Mouse (Mus musculus) thymus, postnatal 25 days (tissue): ENCODE measurements around the gene Armc2.

Experiments
- DNase-seq: peaks from one replicate; pipeline ENCODE4 v3.0.0; 2022

Armc2 gene

DNA sequence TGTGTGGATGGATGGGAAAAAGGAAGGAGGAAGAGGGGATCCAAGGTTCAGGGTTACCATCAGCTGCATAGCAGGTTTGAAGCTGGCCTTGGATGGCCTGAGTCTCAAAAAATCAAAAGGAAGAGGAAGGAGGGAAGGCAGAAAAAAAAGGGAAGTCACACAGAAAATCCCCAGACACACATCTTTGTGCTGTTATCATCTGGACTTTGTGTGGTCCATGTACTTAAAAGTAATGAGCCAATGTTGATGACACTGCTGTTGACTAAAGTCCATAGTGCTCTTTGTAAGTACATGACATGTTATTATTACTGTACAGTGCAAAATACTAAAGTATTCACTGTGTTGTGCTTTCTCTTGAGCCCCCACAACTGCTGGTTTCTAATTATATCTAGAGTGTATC is 121.8 kb downstream of the Armc2 start:
- no peak for DNase-seq

DNA sequence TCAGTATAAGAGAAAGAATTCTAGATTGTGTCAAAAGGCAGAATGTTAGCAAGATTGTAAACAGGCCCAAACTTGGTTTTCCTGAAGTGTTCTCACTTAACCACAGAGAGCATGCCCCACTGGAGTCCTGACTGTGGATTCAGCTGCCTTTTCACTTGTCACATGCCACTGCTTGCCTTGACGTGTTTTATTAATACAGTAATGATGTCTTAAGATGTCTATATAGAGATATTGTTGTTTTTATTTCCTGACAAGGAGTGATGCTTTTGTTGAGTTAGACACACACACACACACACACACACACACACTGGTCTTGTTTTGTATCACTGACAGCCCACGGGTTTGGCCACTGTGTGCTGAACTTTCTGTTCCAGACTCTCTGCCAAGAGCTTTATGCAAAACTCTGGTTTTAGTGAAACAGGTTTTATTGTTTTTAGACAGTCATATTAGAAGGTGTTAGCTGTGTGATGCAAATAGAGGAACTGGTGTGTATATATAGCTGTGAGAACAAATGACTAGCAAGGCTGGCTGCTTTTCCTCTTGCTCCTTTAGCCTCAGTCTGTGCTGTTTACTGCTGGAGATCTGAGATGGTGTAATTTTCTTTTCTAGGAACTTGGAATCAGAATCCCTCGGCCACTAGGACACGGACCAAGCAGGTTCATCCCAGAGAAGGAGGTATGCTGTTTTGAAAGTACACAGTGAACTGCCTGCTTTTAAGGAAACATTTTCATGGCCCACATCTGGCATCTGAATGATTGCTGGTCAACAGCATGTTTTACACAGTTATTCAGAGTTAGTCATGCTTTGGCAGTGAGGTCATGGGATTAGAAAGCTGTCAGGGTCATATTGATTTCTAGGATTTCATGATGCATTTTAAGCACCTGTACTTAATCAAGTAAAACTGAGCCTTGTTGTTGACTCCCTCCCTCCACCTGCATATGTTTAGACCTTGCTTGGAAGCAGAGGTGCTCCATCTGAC is 124.5 kb downstream of the Armc2 start:
- DNase-seq, result no peak

DNA sequence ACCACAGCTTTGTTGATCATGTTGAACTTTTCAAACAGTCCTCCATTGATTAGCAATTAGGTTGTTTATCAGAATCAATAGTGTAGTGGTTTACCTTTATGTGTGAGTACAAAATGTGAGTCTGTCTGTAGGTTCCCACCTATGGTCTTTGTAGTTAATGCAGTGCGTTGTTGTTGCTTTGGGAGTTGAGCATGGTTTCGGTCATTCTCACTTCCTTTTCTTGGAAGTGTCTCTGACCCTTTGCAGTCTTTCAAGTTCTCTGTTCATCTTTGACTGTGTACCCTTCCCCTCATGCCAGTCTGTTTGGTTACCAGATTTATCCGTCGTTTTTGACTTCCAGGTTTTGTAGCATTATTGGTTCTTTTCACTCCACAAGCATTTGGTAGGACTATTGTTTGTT is 126.9 kb downstream of the Armc2 start:
- no peak for DNase-seq

DNA sequence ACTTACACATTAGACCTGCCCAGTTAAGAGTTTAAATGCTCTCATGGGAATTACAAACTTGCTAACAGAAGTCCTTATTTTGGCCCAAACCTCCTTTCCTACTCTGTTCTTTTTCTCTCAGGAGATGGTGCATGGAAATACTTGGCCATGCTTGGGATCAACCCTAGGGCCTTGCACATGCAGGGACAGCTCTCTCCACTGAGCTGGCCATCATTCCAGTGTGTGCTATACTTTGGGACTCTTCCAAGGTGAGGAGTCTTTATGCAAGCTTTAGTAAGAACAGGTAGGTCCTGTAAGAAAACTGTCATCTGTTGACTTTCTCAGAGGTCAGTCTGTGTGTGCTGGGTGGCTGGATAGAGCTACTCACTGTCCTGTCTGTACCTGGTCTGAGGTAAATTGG is 127.7 kb downstream of the Armc2 start:
- DNase-seq, result no peak

DNA sequence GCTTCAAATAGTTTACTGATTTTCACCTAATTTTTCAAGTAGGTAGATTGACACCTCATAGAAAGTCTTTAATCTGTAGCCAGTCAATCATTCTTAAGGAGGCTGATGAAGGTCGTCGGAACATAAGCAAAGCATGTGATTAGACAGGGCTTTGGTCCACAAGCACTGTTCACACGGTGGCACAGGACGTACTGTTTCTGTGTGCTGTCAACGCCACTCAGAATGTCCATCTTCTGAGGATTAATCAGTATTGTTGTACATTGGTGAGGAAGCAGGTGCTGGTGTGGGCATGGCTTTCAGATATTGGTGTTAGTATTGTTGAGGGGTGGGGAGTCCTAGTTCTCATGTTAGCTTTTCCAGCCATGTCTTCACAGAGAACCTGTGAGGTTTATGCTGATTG is 128.7 kb downstream of the Armc2 start:
- DNase-seq, result no peak

DNA sequence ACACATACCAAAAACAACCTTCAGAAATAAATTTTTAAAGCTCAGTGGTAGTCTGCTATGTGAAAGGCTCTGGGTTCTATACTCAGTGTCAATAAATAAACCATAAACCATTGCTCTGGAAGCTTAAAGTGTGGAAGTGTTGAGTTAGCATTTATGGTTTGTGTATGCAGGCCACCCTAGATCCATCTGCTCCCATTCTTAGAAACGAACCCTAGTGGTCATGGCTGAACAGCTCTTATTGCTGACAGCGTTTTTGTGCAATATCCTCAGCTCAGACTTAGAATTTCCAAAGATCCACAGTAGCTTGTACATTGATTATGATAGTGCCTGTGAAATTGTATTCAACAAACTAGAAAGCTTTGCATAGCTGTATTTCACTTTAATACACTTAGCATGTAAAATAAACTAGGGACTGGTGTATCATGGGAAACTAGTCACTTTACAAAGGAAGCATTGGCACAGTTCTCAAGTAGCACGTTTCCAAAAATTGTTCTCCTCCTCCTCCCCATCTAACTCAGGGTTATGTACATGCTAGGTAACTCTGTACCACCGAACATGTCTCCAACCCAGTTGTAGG is 129.8 kb downstream of the Armc2 start:
- DNase-seq, result no peak

DNA sequence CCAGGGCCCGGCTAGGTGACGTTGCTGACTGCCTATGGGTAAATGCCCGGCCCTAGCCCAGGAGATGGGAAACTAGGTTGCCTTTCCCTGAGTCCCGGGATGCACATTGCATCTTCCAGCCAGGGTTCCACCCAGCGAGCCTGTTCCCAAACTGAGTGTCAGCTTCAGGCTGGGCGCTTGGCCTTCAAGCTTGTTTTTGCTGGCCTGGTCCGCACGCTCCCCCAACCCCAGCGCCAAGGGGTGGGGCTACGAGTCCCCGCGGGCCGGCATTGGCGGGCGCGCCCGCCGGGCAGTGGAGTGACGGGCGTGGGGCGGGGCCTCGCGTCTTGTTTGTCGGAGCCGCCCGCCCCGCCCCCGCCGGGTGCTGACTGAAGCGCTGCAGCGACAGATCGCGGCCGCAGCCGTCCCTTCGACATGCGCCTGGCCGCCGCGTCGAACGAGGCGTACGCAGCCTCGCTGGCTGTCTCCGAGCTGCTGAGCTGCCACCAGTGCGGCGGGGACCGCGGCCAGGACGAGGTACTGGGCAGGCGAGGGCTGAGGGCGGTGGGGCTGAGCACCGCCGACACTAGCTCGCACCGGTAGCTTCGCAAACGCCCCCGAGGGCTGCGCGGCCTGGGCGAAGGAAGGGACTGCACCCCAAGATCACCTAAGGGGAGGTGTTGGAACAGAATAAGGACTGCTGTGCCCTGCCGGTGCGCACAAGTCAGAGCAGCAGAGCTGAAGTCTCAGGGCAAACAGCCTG is 131.0 kb downstream of the Armc2 start:
- peak; percentile 93 for DNase-seq

DNA sequence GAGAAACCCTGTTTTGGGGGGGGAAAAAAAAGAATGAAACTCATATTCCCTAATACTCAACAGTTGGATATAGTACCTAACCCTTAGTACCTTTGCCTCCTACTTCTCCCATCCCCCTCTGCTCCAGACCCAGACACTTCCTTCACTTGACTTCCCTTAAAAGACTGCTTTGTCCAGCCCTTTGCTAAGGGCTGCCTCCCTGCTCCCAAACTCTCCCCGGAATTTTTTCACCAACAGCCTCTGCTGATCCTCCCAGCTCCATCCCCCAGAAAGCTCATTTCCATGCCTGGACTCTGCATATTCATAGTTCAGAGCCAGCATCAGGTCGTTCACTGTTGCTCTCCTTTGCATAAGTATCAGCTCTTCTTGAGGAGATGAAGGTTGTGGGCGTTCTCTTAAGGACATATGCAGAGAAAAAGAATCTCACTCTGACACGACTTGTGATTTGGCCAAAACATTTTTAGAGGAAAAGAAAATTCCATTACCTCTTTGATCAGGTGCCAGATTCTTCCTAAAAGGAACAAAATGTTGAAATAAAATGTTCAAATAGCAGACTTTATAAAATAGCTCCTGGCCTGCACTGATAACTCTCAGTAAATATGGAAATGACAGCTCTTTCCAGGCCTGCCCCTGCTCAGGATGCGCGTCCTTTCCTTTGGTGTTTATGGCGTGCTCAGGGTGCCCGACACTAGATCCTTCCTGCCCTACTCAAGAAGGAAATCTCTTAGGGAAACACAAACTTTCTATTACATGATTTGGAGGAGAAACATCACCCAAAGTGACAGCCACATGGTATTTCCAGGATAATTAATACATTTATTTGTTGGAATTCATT is 134.3 kb downstream of the Armc2 start:
- no peak for DNase-seq

DNA sequence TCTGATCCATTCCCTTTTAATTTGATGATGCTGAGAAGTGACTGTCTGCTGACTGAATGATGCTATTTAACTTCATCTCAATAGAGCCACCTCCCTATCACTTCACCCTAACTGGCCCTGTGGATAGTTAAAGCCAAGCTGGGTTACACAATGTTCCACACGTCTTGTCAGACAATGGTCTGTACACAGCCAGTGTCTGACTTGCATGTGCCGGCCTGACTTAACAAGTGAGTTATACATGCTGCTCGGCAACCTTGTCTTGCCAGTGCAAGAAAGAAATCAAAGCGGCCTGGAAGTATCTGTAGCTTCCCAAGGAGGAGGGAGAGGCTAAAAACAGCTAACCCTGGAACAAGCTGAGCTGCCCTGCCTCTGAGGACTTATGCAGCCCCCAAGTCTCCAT is 136.8 kb downstream of the Armc2 start:
- DNase-seq, result no peak

DNA sequence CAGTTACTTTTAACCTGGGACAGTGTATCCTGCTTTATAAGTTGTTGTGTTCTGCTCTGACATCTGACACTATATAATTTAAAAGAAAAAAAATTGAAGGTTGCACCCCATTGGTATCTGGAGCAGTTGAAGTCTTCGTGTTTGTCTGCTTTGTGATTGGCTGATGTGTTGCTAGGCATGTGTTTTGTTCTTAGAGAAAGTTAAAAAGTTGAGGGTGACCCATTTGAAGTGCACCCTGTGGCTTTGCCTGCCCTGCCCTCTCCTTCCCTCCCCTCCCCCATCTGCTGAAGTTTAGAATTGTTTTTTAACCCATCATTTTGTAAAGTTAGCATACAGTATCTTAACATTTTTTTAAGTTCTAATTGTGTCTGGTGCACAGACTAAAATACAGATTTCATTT is 137.5 kb downstream of the Armc2 start:
- peak; percentile 52 for DNase-seq

DNA sequence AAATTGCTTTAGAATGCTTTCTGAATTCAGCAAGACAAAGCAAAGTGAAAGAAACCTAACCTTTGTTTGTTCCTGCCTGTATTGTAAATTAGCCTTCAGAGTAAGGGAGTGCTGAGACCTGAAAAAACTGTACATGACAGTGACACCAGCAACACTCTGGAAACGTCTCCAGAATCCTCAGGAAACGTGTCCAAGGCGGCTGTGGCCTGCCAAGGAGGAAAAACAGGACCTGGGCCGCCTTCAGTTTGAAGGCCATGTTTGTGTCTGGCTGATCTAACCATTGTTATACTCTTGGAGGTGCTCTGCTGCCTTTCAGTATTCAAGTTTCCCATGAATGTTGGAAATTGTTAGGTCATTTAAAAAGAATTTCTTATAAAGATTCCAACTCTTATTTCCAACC is 138.0 kb downstream of the Armc2 start:
- DNase-seq, result no peak

DNA sequence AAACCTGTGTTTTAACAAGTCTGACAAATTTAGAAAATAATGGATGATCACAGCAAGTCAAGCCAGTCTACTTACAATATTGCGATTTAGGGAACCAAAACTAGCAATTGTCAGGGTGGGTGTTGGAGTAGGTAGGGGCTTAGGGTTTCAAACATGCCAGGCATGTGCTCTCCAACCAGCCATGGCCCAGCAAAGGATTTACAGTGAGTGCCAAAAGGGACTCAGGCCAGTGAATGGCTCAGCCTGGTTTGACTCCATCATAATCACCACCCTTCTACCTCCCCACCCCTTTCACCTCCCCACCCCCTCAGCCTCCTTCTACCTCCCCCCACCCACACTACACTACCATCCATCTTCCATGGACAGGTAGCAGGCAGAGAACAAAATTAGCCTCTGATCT is 138.6 kb downstream of the Armc2 start:
- DNase-seq, result no peak

DNA sequence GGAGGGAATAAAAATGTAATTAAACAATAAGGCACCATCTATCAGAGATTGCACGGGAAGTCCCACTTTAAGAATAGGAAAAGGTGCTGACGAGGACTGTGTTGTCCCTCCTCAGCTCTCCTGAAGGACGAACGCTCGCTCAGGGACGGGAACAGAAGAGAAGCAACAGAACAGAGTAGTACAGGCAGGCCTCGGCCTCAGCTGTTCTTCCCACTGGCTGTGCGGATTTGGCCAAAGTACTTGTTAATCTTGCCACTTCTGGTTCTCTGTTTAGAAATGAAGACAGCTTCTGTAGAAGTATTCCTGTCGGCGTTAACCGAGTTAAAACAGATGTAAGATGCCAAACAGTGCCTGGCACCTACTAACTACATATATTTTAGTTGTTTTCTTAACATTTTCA is 139.9 kb downstream of the Armc2 start:
- no peak for DNase-seq

DNA sequence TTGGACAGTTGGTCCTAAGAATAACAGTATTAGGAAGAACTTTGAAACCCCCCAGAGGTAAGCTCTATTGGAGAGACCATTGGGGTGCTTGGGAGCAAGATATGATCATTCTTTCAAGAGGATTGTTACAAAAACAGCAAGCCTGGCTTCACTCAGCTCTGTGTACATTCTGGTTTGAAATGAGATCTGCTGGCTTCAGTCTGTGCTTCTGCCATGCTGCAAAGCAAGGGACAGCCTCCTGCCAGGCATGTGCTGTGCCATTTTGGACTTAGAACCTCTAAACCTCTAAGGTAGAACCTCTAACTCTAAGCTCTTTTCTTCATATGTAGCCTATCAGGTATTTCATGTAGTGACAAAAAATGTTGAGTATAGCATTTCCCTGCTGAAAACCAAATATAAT is 142.6 kb downstream of the Armc2 start:
- DNase-seq, result no peak

DNA sequence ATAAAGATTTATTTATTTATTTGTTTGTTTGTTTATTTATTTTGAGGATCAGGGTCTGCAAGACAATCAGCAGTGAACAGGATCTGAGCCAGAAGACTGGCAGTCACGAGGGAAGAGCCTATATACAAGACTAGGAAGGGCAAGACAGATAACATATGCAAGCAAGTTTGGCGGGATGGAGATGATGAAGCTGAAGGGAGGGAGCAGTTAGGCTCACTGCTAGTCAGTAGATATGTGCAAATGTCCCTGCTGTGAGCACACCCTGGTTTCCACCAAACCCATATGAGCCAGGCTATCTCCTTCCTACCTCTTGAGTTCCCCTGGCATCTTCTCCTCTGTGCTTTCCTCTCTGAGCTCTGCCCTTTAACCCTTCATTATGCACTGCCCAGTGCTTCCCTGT is 146.7 kb downstream of the Armc2 start:
- DNase-seq, result no peak

DNA sequence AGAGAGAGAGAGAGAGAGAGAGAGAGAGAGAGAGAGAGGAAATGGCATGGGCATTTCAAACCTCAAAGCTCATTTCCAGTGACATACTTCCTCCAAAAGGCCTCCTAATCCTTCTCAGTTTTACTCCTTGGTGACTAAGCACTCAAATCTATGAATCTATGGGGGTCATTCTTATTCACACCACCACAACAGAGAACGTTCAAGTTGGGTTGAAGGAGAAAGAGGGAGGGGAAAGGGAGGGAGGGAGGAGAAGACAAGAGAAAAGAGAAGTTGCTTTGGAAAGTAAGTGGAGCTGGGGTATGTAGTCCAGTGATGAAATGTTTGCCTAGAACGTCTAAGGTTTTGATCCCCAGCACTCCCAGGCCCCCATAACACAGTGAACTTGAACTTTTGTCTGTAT is 148.1 kb downstream of the Armc2 start:
- DNase-seq, result no peak

DNA sequence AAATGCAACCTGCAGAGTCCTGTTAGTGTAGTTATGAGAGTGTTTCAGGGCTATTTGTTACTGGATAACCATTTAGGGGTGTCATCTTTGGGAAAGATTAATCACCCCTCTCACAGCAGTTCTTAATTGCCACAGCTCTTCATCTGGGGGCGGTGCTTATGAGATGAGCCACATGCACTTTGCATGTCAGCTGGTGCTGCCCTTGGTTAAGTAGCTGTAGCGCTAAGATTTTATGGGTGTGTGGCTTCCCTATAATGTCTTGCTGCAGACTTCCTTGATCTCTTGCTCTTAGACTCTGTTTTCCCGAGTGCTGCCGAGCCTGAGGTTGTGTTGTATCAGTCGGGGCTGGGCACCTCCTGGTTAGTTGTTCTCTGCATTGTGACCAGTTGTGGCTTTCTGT is 150.3 kb downstream of the Armc2 start:
- DNase-seq, result no peak

DNA sequence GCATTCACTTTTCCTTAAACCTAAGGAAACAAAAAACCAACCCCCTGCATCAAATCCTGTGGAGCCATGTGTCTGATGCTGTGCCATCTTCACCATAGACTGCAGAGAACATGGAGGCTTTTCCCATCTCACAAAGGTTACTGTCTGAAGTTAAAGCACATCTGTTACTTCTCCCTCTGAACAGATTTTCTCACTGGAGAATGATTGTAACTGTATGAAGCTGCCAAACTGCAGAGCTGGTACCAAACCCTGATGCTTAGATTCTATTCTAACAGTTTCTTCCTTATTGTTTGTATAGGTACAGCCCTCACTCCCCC is 151.4 kb downstream of the Armc2 start:
- no peak for DNase-seq

DNA sequence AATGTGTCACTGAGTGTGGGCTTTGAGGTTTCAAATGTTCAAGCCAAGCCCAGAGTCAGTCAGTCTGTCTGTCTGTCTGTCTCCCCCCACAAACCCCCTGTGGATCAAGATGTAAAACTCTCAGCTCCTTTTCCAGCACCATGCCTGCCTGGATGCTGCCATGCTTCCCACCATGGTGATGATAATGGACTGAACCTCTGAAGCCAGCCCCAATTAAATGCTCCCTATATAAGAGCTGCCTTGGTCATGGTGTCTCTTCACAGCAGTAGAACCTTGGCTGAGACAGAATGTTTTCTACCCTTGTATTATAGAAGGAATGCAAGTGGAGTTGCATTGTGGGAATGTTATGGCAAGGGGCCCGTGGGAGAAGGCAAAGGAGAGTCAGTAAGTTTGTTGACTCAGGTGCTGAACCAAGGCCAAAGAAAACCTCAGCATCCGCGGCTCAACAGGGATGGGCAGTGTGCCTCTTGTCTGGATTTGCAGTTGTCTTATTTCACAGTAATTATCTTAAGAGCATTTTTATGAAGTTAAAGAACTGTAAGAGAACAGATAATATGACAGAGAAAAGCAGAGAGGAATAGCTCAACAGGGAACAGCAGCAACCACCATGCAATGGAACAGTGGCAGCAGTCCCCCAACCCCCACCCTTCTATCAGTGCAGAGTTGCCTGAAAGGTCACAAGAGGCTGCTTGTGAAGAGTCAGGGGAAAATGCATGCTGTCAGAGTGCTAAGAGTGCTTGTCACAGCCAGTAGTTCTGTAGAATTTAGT is 152.0 kb downstream of the Armc2 start:
- no peak for DNase-seq
